Mouse (Mus musculus) heart, postnatal 0 days (tissue): ENCODE measurements around the gene F13b.

Experiments
- CTCF ChIP-seq: IDR thresholded peaks from 2 replicates; pipeline ENCODE4 v1.5.1; 2016; ENCODE audit warnings: antibody characterized with exemption, control low read depth, low read depth
- EP300 ChIP-seq: IDR thresholded peaks from 2 replicates; pipeline ENCODE4 v1.6.1; 2016; ENCODE audit warnings: antibody characterized with exemption, low read depth

DNA sequence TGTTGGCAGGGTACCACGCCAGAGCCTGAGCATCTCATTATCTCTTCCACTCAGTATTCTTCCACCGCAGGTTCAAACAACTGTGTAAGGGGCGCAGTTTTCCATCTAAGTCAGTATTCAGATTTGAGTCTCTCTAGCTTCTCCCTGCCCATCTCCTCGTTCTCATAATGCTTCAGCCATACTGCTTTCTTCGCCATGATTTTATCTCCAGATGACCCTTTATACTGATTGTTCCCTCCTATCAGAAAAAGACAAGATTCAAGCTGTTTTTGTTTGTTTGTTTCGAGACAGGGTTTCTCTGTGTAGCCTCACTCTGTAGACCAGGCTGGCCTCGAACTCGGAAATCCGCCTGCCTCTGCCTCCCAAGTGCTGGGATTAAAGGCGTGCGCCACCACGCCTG is 13.1 kb downstream of the F13b start:
- TF ChIP-seq CTCF (no peak), EP300 (no peak)
